Mouse (Mus musculus) spleen, adult 2 months (tissue): ENCODE measurements at regions not wholly inside any gene's neighbourhood (a gene's known extent, or its start where the extent isn't known, plus 50 kb on each side); places are given as distances from the start of the nearest gene placed in this dataset.

Experiments used
- CTCF ChIP-seq: fragments of 200-500 bp; IDR thresholded peaks from 2 replicates; pipeline ENCODE4 v1.5.1; 2011; ENCODE audit warnings: mild to moderate bottlenecking, inconsistent platforms; ENCODE audit not compliant: insufficient read depth, insufficient read length, insufficient replicate concordance; ENCODE audit errors: extremely low read depth
- POLR2A ChIP-seq: fragments of 200-500 bp; IDR thresholded peaks from 2 replicates; pipeline ENCODE4 v1.6.1; 2011; ENCODE audit warnings: low read depth, low read length, inconsistent platforms

DNA sequence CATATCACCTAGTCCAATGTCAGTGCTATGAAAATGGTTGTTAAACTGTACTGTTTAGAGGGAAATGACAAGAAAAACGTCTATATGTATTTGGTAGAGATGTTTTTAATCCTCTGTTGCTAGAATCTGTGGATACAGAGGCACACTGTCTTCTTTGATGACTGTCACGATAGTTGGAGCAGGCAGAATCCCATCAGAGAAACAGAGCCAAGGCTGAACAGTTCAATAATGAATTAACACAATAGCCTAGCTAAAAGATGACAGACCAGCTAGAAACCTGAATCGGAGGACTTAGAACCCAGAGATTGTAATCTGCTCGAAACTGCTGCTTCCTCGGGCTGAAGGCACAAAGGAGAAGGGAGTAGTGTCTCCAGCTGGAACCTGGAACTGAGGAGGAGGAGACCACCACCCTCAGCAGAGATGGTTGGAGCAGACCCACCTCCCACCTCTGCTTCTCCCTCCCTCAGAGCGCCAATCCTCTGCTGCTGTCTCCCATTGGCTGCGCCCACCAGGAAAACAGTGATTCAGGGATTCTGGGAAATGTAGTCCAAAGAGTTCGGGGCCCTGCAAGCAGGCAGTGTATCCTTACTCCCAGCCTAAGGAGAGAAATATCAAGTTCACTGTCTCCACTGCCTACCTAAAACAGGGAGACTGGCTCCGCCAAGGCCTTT lies 98.2 kb upstream of the Mgme1 start:
- TF ChIP-seq POLR2A: no peak
- TF ChIP-seq CTCF: no peak
